Mouse (Mus musculus): ENCODE data around the gene Tpcn2. TPM values are rescaled to one million over a fixed set of nuclear protein-coding genes. Genes with fewer than 3 reads are reported as not detected.

Gene Tpcn2
- total and polyA plus RNA-seq, 2 experiments = 1.9 to 5.0 TPM

- Histone ChIP-seq H3K4me1 (ENCODE audit: control insufficient read depth, insufficient read depth, low read length) (no peaks in the 10 kb centered on the region), H3K79me2 (ENCODE audit: control insufficient read depth, insufficient read depth, low read length) (no peaks in the 10 kb centered on the region), H3K27ac (replicated peaks; ENCODE audit: insufficient read depth, low read depth, low read length) (no peak overlapping the region), H3K27me3 (ENCODE audit: control insufficient read depth, insufficient read depth, low read length) (no peaks in the 10 kb centered on the region), H3K9ac (ENCODE audit: low read depth, low read length) (no peak overlapping the region), H3K4me3 (ENCODE audit: insufficient read depth, low read depth, low read length) (no peak overlapping the region), H3K36me3 (ENCODE audit: control insufficient read depth, insufficient read depth, low read length) (peaks cover 2% of the 10 kb centered on the region; the same call in 1 of the 2 replicates)
- WGBS = 95% methylated on average over 2 of the region's 2 CpGs
- DNase-seq (ENCODE audit: extremely low read depth, low read depth, low spot score) = no peak
- TF ChIP-seq CTCF (IDR thresholded peaks at IDR 0.05; ENCODE audit: low read depth, low read length) (no peak), POLR2A (IDR thresholded peaks at IDR 0.05; ENCODE audit: extremely low read depth, insufficient read depth, low read length) (no peak)
Measured at GRCm38 (mm10) chr7:145266011-145266410, 17.8 kb downstream of the Tpcn2 start.

- Histone ChIP-seq H3K27me3 (ENCODE audit: control insufficient read depth, insufficient read depth, low read length) (no peaks in the 10 kb centered on the region), H3K4me3 (ENCODE audit: insufficient read depth, low read depth, low read length) (no peak overlapping the region), H3K27ac (replicated peaks; ENCODE audit: insufficient read depth, low read depth, low read length) (no peak overlapping the region), H3K4me1 (ENCODE audit: control insufficient read depth, insufficient read depth, low read length) (no peaks in the 10 kb centered on the region), H3K36me3 (ENCODE audit: control insufficient read depth, insufficient read depth, low read length) (no peaks in the 10 kb centered on the region; the same call in 1 of the 2 replicates), H3K9ac (ENCODE audit: low read depth, low read length) (no peak overlapping the region), H3K79me2 (ENCODE audit: control insufficient read depth, insufficient read depth, low read length) (no peaks in the 10 kb centered on the region)
- TF ChIP-seq CTCF (IDR thresholded peaks at IDR 0.05; ENCODE audit: low read depth, low read length) (no peak), POLR2A (IDR thresholded peaks at IDR 0.05; ENCODE audit: extremely low read depth, insufficient read depth, low read length) (no peak)
- no peak for DNase-seq (ENCODE audit: extremely low read depth, low read depth, low spot score)
- 80% methylated on average over 9 of the region's 9 CpGs for WGBS
Measured at GRCm38 (mm10) chr7:145264202-145264601, 19.6 kb downstream of the Tpcn2 start.

GRCm38 (mm10) chr7:145256092-145256491 lies 27.7 kb downstream of the Tpcn2 start:
- no peak overlapping the region for H3K27ac ChIP-seq (replicated peaks; ENCODE audit: insufficient read depth, low read depth, low read length)
- H3K79me2 ChIP-seq (ENCODE audit: control insufficient read depth, insufficient read depth, low read length) = no peaks in the 10 kb centered on the region
- no peak for DNase-seq (ENCODE audit: extremely low read depth, low read depth, low spot score)
- no peak overlapping the region for H3K4me3 ChIP-seq (ENCODE audit: insufficient read depth, low read depth, low read length)
- no peaks in the 10 kb centered on the region for H3K36me3 ChIP-seq (ENCODE audit: control insufficient read depth, insufficient read depth, low read length)
- no peaks in the 10 kb centered on the region for H3K27me3 ChIP-seq (ENCODE audit: control insufficient read depth, insufficient read depth, low read length)
- no peaks in the 10 kb centered on the region for H3K4me1 ChIP-seq (ENCODE audit: control insufficient read depth, insufficient read depth, low read length)
- 100% methylated on average over 1 of the region's 1 CpGs for WGBS
- no peak overlapping the region for H3K9ac ChIP-seq (ENCODE audit: low read depth, low read length)
- TF ChIP-seq CTCF (IDR thresholded peaks at IDR 0.05; ENCODE audit: low read depth, low read length) (no peak), POLR2A (IDR thresholded peaks at IDR 0.05; ENCODE audit: extremely low read depth, insufficient read depth, low read length) (no peak)

GRCm38 (mm10) chr7:145253986-145254630 lies 29.7 kb downstream of the Tpcn2 start:
- 75% methylated on average over 3 of the region's 3 CpGs for WGBS
- no peak for DNase-seq (ENCODE audit: extremely low read depth, low read depth, low spot score)
- Histone ChIP-seq H3K4me1 (ENCODE audit: control insufficient read depth, insufficient read depth, low read length) (no peaks in the 10 kb centered on the region), H3K27ac (replicated peaks; ENCODE audit: insufficient read depth, low read depth, low read length) (no peak overlapping the region), H3K36me3 (ENCODE audit: control insufficient read depth, insufficient read depth, low read length) (no peaks in the 10 kb centered on the region), H3K79me2 (ENCODE audit: control insufficient read depth, insufficient read depth, low read length) (no peaks in the 10 kb centered on the region), H3K9ac (ENCODE audit: low read depth, low read length) (no peak overlapping the region), H3K27me3 (ENCODE audit: control insufficient read depth, insufficient read depth, low read length) (no peaks in the 10 kb centered on the region), H3K4me3 (ENCODE audit: insufficient read depth, low read depth, low read length) (no peak overlapping the region)
- TF ChIP-seq POLR2A (IDR thresholded peaks at IDR 0.05; ENCODE audit: extremely low read depth, insufficient read depth, low read length) (no peak), CTCF (IDR thresholded peaks at IDR 0.05; ENCODE audit: low read depth, low read length) (no peak)

GRCm38 (mm10) chr7:145252715-145253476 lies 30.9 kb downstream of the Tpcn2 start:
- H3K36me3 ChIP-seq (ENCODE audit: control insufficient read depth, insufficient read depth, low read length) = no peaks in the 10 kb centered on the region
- TF ChIP-seq CTCF (IDR thresholded peaks at IDR 0.05; ENCODE audit: low read depth, low read length) = peak; percentile 93
- TF ChIP-seq POLR2A (IDR thresholded peaks at IDR 0.05; ENCODE audit: extremely low read depth, insufficient read depth, low read length) = no peak
- peak; percentile 29 for DNase-seq (ENCODE audit: extremely low read depth, low read depth, low spot score)
- H3K4me3 ChIP-seq (ENCODE audit: insufficient read depth, low read depth, low read length) = no peak overlapping the region
- no peaks in the 10 kb centered on the region for H3K27me3 ChIP-seq (ENCODE audit: control insufficient read depth, insufficient read depth, low read length)
- WGBS = 32% methylated on average over 8 of the region's 8 CpGs
- H3K27ac ChIP-seq (replicated peaks; ENCODE audit: insufficient read depth, low read depth, low read length) = no peak overlapping the region
- no peak overlapping the region for H3K9ac ChIP-seq (ENCODE audit: low read depth, low read length)
- no peaks in the 10 kb centered on the region for H3K4me1 ChIP-seq (ENCODE audit: control insufficient read depth, insufficient read depth, low read length)
- H3K79me2 ChIP-seq (ENCODE audit: control insufficient read depth, insufficient read depth, low read length) = no peaks in the 10 kb centered on the region

- no peak for TF ChIP-seq CTCF (IDR thresholded peaks at IDR 0.05; ENCODE audit: low read depth, low read length)
- TF ChIP-seq POLR2A (IDR thresholded peaks at IDR 0.05; ENCODE audit: extremely low read depth, insufficient read depth, low read length) = no peak
- Histone ChIP-seq H3K79me2 (ENCODE audit: control insufficient read depth, insufficient read depth, low read length) (no peaks in the 10 kb centered on the region), H3K27ac (replicated peaks; ENCODE audit: insufficient read depth, low read depth, low read length) (no peak overlapping the region), H3K27me3 (ENCODE audit: control insufficient read depth, insufficient read depth, low read length) (no peaks in the 10 kb centered on the region), H3K36me3 (ENCODE audit: control insufficient read depth, insufficient read depth, low read length) (no peaks in the 10 kb centered on the region), H3K4me3 (ENCODE audit: insufficient read depth, low read depth, low read length) (no peak overlapping the region), H3K4me1 (ENCODE audit: control insufficient read depth, insufficient read depth, low read length) (no peaks in the 10 kb centered on the region), H3K9ac (ENCODE audit: low read depth, low read length) (no peak overlapping the region)
- DNase-seq (ENCODE audit: extremely low read depth, low read depth, low spot score) = no peak
- WGBS = 77% methylated on average over 9 of the region's 9 CpGs
Measured at GRCm38 (mm10) chr7:145250225-145250624, 33.6 kb downstream of the Tpcn2 start.
